Mouse (Mus musculus): ENCODE measurements around the gene Epb41l4b. TPM values are rescaled to one million over a fixed set of nuclear protein-coding genes. Genes with fewer than 3 reads are reported as not detected.
A peak's percentile ranks its signal among the peaks of the same experiment; 100 is the strongest.

Gene Epb41l4b
- total and polyA plus RNA-seq, 3 experiments = 0.93 to 4.9 (median 2.0) TPM

GRCm38 (mm10) chr4:56957518-56957917 is 185.7 kb downstream of the Epb41l4b start:
- Histone ChIP-seq H3K36me3 (replicated peaks in 1 of 2; ENCODE audit: control insufficient read depth in 1 of 2, insufficient read depth in 1 of 2, low read length in 1 of 2) (no peaks in the 10 kb centered on the region), H3K27ac (ENCODE audit: insufficient read depth, low read depth) (no peak overlapping the region), H3K9me3 (replicated peaks; ENCODE audit: low read length) (no peaks in the 10 kb centered on the region), H3K79me2 (replicated peaks; ENCODE audit: control insufficient read depth, extremely low read depth, insufficient read depth, poor library complexity, severe bottlenecking) (no peaks in the 10 kb centered on the region), H3K4me2 (ENCODE audit: insufficient read depth, low read depth, poor library complexity, severe bottlenecking) (peak overlapping the region; percentile 36; the same call in 1 of the 2 replicates), H3K4me1 (ENCODE audit: control insufficient read depth in 1 of 2, insufficient read depth in 2 of 2) (peaks cover 4 to 20% of the 10 kb centered on the region in 2 experiments; a peak in 3 of 4 replicates), H3K9ac (ENCODE audit: insufficient read depth, low read depth) (no peak overlapping the region), H3K27me3 (replicated peaks) (no peaks in the 10 kb centered on the region), H3K4me3 (replicated peaks in 1 of 3; ENCODE audit: low read depth in 2 of 3, low read length in 2 of 3, poor library complexity in 1 of 3) (no peak overlapping the region)
- dilution Hi-C loops (cut with MboI; ENCODE audit: extremely low pct_ligation_motif_present, extremely low pct_unique_long_range_greater_than_20kb, low sequenced_read_pairs) = no loop called here
- peak; percentile 24 for DNase-seq (ENCODE audit: extremely low read depth)
- peak; percentile 52 for TF ChIP-seq ELF1 (IDR thresholded peaks at IDR 0.05; ENCODE audit: low read depth, low read length)
- no peak for TF ChIP-seq HCFC1 (IDR thresholded peaks at IDR 0.05; ENCODE audit: low read depth, low read length)
- no peak for TF ChIP-seq RAD21 (IDR thresholded peaks at IDR 0.05; ENCODE audit: low read depth, low read length)
- in situ Hi-C loops (cut with MboI; ENCODE audit: low pct_ligation_motif_present, low pct_unique_long_range_greater_than_20kb, low sequenced_read_pairs) = no loop called here

DNA sequence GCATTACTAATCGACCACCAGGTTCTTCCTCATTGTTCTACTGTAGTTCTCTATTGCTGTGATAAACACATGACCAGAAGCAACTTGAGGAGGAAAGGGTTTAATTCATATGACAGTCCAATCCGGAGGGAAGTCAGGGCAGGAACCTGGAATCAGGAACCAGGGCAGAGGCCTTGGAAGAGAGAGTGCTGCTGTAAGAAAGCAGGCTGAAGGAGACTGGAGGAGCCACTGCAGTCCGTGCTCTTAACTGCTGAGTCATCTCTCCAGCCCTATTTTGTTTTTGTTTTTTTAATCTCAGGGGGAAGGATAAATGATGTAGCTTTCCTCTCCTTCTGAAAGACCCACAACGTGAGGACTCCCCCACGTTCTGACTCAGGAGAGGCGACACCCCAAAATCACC is 190.0 kb downstream of the Epb41l4b start:
- no peaks in the 10 kb centered on the region for H3K9me3 ChIP-seq (replicated peaks; ENCODE audit: low read length)
- no peak for TF ChIP-seq E2F4 (IDR thresholded peaks at IDR 0.05; ENCODE audit: insufficient replicate concordance, low read depth, low read length)
- H3K4me1 ChIP-seq (ENCODE audit: control insufficient read depth in 1 of 2, insufficient read depth in 2 of 2) = peaks cover 6 to 25% of the 10 kb centered on the region in 2 experiments; a peak in 3 of 4 replicates
- H3K27ac ChIP-seq (ENCODE audit: insufficient read depth, low read depth) = no peak overlapping the region
- no peaks in the 10 kb centered on the region for H3K36me3 ChIP-seq (replicated peaks in 1 of 2; ENCODE audit: control insufficient read depth in 1 of 2, insufficient read depth in 1 of 2, low read length in 1 of 2)
- H3K27me3 ChIP-seq (replicated peaks) = no peaks in the 10 kb centered on the region
- no peak overlapping the region for H3K9ac ChIP-seq (ENCODE audit: insufficient read depth, low read depth)
- H3K4me3 ChIP-seq (replicated peaks in 1 of 3; ENCODE audit: low read depth in 2 of 3, low read length in 2 of 3, poor library complexity in 1 of 3) = no peak overlapping the region
- in situ Hi-C loops (cut with MboI; ENCODE audit: low pct_ligation_motif_present, low pct_unique_long_range_greater_than_20kb, low sequenced_read_pairs) (no loop called here), dilution Hi-C loops (cut with MboI; ENCODE audit: extremely low pct_ligation_motif_present, extremely low pct_unique_long_range_greater_than_20kb, low sequenced_read_pairs) (no loop called here)
- no peak overlapping the region for H3K4me2 ChIP-seq (ENCODE audit: insufficient read depth, low read depth, poor library complexity, severe bottlenecking)
- H3K79me2 ChIP-seq (replicated peaks; ENCODE audit: control insufficient read depth, extremely low read depth, insufficient read depth, poor library complexity, severe bottlenecking) = no peaks in the 10 kb centered on the region
- no peak for DNase-seq (ENCODE audit: extremely low read depth)

DNA sequence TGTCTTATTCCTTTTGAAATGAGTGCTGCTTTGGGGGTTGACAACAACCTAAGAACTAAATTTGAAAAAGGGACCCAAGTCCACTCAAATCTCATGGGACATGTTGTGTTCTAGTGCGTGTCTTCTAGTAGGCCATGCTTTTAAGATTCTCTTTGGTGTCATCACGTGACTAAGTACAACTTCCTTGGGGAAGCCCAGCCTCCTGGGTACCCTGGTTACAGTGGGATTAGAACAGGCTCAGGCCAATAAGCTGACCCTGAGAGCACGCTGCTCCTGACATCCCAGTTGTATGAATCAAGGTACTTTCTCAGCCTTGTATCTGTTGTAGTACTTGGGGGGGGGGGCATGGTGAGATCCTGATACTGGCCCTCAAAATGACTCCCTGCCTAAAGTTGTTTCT is 191.5 kb downstream of the Epb41l4b start:
- H3K4me2 ChIP-seq (ENCODE audit: insufficient read depth, low read depth, poor library complexity, severe bottlenecking) = no peak overlapping the region
- dilution Hi-C loops (cut with MboI; ENCODE audit: extremely low pct_ligation_motif_present, extremely low pct_unique_long_range_greater_than_20kb, low sequenced_read_pairs) = no loop called here
- H3K27ac ChIP-seq (ENCODE audit: insufficient read depth, low read depth) = no peak overlapping the region
- TF ChIP-seq TCF12 (IDR thresholded peaks at IDR 0.05; ENCODE audit: low read depth, low read length) = no peak
- 0 out of 2 replicates have a peak, but pooled peaks have one; percentile 15 for TF ChIP-seq BHLHE40 (IDR thresholded peaks at IDR 0.05; ENCODE audit: low read depth, low read length)
- no peak for TF ChIP-seq ELF1 (IDR thresholded peaks at IDR 0.05; ENCODE audit: low read depth, low read length)
- peak; percentile 34 for TF ChIP-seq USF1 (IDR thresholded peaks at IDR 0.05; ENCODE audit: low read depth, low read length)
- TF ChIP-seq IRF4 (IDR thresholded peaks at IDR 0.05; ENCODE audit: low read depth, low read length) = no peak
- peak; percentile 32; the same call in 1 of the 2 replicates for TF ChIP-seq USF2 (conservative IDR thresholded peaks at IDR 0.05; ENCODE audit: low read depth, low read length)
- H3K27me3 ChIP-seq (replicated peaks) = no peaks in the 10 kb centered on the region
- no peak overlapping the region for H3K9ac ChIP-seq (ENCODE audit: insufficient read depth, low read depth)
- H3K4me1 ChIP-seq (ENCODE audit: control insufficient read depth in 1 of 2, insufficient read depth in 2 of 2) = peaks cover 4 to 16% of the 10 kb centered on the region in 2 experiments; a peak in 3 of 4 replicates
- in situ Hi-C loops (cut with MboI; ENCODE audit: low pct_ligation_motif_present, low pct_unique_long_range_greater_than_20kb, low sequenced_read_pairs) = no loop called here
- H3K9me3 ChIP-seq (replicated peaks; ENCODE audit: low read length) = no peaks in the 10 kb centered on the region
- H3K36me3 ChIP-seq (replicated peaks in 1 of 2; ENCODE audit: control insufficient read depth in 1 of 2, insufficient read depth in 1 of 2, low read length in 1 of 2) = no peaks in the 10 kb centered on the region
- no peak for DNase-seq (ENCODE audit: extremely low read depth)
- no peak overlapping the region for H3K4me3 ChIP-seq (replicated peaks in 1 of 3; ENCODE audit: low read depth in 2 of 3, low read length in 2 of 3, poor library complexity in 1 of 3)
- H3K79me2 ChIP-seq (replicated peaks; ENCODE audit: control insufficient read depth, extremely low read depth, insufficient read depth, poor library complexity, severe bottlenecking) = no peaks in the 10 kb centered on the region

Data from CH12.LX (cell line).